Mouse (Mus musculus) neural tube, embryonic 13.5 days (tissue): ENCODE results near the gene Mpv17. TPM values are rescaled to one million over a fixed set of nuclear protein-coding genes. Genes with fewer than 3 reads are reported as not detected.

Source experiments
- ATAC-seq: fragments of 200-750 bp; cut with Nextera tagmentation; 2 replicates; pipeline ENCODE4 v1.8.0; 2017; ENCODE audit warnings: low read depth, mild to moderate bottlenecking, moderate TSS enrichment, moderate library complexity
- H3K27ac ChIP-seq: fragments of 300-500 bp; sonication (generic); replicated peaks from 2 replicates; pipeline ENCODE4 v1.5.1; 2015; ENCODE audit warnings: moderate library complexity, mild to moderate bottlenecking, inconsistent platforms
- H3K27me3 ChIP-seq: fragments of 300-500 bp; sonication (generic); 2 replicates; pipeline ENCODE4 v1.6.1; 2015; ENCODE audit warnings: mild to moderate bottlenecking, inconsistent platforms
- H3K36me3 ChIP-seq: fragments of 300-500 bp; sonication (generic); 2 replicates; pipeline ENCODE4 v1.6.1; 2015; ENCODE audit warnings: mild to moderate bottlenecking, inconsistent platforms
- H3K4me1 ChIP-seq: fragments of 300-500 bp; sonication (generic); replicated peaks from 2 replicates; pipeline ENCODE4 v1.6.1; 2015; ENCODE audit warnings: inconsistent platforms
- H3K4me2 ChIP-seq: fragments of 300-500 bp; sonication (generic); 2 replicates; pipeline ENCODE4 v1.6.1; 2015; ENCODE audit warnings: inconsistent platforms, mild to moderate bottlenecking, moderate library complexity
- H3K4me3 ChIP-seq: fragments of 300-500 bp; sonication (generic); 2 replicates; pipeline ENCODE4 v1.5.1; 2015; ENCODE audit warnings: mild to moderate bottlenecking, inconsistent platforms
- H3K9ac ChIP-seq: fragments of 300-500 bp; sonication (generic); 2 replicates; pipeline ENCODE4 v1.6.1; 2015; ENCODE audit warnings: moderate library complexity, mild to moderate bottlenecking, inconsistent platforms
- H3K9me3 ChIP-seq: fragments of 300-500 bp; sonication (generic); 2 replicates; pipeline ENCODE4 v1.6.1; 2016; ENCODE audit warnings: inconsistent platforms
- WGBS: fragments of 180-500 bp; shearing (Covaris S2); methylation state at CpG from one replicate; pipeline ENCODE4 v1.1.7; 2015; 5-methylcytosine and 5-hydroxymethylcytosine counted together
- polyA plus RNA-seq: library from polyadenylated mRNA; unstranded; fragments of >200 nt; fragmentation: Nextera tagmentation; extraction: Ambion mirVana; gene quantifications from 2 replicates; pipeline ENCODE4 v1.2.1, GENCODE M21; 2015

Mpv17 gene
- polyA plus RNA-seq, 1 experiment from 2014 or later: 55.5 TPM

DNA sequence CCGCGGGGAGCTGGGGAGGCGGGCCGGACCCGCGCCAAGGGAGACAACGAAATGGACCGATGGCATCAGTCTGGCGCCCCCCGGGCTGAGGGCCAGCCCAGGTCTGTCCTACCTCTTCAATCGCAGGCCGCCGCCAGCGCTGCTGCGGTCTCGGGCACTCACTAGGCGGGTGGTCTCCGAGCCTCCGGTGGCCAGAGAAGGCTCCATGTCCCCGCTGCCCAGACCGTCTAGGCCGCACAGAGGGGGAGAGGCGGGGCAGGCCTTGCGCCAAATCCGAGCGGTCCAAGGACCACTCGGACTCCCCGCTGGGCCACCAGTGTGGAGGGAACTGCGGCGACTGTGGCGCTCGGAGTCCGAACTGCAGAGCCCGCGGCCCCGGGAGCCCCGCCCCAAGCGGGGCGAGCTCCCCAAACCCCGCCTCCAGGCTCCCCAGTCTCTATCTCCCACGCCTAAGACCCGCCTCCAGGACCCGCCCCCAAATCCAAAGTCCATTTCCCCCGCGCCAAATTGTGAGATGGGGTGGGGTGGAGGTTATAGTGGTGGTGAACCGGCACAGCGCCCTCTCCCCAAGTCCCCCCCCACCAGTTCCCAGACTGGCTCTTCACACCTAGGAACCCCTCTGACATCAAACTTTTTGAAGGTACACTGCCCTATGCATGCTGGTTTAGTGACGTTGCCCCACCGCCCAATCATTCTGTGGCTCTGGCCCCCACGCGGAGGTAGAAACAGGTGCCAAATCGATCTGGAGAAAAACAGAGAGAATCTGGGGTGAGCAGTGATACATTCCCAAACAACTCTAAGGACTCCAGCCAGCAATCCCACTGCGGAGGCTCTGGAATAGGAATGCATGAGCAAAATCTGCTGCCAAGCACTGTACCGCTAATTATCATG is 60.7 kb downstream of the Mpv17 start:
- peak overlapping the region; percentile 52 for H3K27ac ChIP-seq
- WGBS: under 1% methylated on average over 51 of the region's 54 CpGs

DNA sequence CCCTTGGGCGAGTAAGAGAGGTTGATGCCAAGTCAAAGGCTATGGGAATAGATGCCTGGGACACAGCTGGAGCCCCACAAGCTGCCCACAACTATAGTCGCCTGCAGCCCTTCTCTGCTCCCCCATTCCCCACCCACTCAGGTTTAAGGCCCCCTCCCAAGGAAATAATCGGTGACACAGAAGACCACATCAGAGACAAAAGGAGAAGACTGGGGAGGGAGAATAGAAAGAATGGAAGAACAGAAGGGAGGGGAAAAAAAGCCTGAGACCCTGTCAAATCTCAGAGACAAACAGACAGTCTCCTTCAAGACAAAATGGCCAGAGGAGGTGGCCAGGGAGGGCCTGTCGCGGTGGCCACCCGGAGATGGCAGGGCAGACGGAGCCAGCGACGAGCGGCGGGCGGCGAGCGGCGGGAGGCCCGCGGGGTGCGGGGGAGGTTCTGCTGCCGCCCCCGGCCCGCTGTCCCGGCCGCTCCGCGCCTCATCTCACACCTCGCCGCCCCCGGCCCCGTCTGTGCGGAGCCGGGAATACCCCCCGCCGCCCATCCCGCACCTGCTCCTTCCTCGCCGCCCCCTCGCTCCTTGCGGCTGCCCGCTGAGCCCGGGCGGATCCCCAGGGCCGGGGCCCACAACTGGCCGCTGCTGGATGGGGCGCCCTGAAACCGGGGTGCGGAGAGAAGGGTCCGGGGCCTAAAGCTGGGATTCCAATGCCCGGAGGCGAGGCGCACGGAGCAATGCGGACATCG is 61.6 kb downstream of the Mpv17 start:
- Histone ChIP-seq H3K36me3 (no peaks in the 10 kb centered on the region), H3K9me3 (no peaks in the 10 kb centered on the region), H3K9ac (peak overlapping the region; percentile 85), H3K27ac (peak overlapping the region; percentile 52; the same call in 1 of the 2 replicates), H3K4me3 (peak overlapping the region; percentile 61), H3K4me1 (peaks cover 59% of the 10 kb centered on the region), H3K27me3 (peaks cover 97% of the 10 kb centered on the region), H3K4me2 (peak overlapping the region; percentile 58)
- under 1% methylated on average over 44 of the region's 53 CpGs for WGBS
- peak; percentile 8; the same call in 1 of the 2 replicates for ATAC-seq

More for the DNA sequence above, 60.7 kb downstream of the Mpv17 start:
- no peaks in the 10 kb centered on the region for H3K36me3 ChIP-seq
- H3K9me3 ChIP-seq: no peaks in the 10 kb centered on the region
- peak; percentile 61 for ATAC-seq
- peak overlapping the region; percentile 58 for H3K4me2 ChIP-seq
- peaks cover 59% of the 10 kb centered on the region for H3K4me1 ChIP-seq
- H3K27me3 ChIP-seq: peaks cover 100% of the 10 kb centered on the region
- H3K4me3 ChIP-seq: peak overlapping the region; percentile 61
- peak overlapping the region; percentile 85 for H3K9ac ChIP-seq

Other genes with a start within 250 kb of the Mpv17 start
- gene Ost4, start 246.5 kb downstream of the Mpv17 start, polyA plus RNA-seq: 258 and 278 TPM in 2 replicates
- gene Emilin1, start 240.8 kb downstream of the Mpv17 start, polyA plus RNA-seq: 30.7 and 43.9 TPM in 2 replicates
- 11.4 and 11.9 TPM in 2 replicates for gene Khk, start 232.8 kb downstream of the Mpv17 start, polyA plus RNA-seq
- 33.7 and 38.1 TPM in 2 replicates for gene Cgref1, start 208.7 kb downstream of the Mpv17 start, polyA plus RNA-seq
- gene Preb, start 193.9 kb downstream of the Mpv17 start, polyA plus RNA-seq: 117 and 120 TPM in 2 replicates
- not detected in 2 replicates for gene Tcf23, start 185.6 kb downstream of the Mpv17 start, polyA plus RNA-seq
- gene Atraid, start 105.9 kb downstream of the Mpv17 start, polyA plus RNA-seq: 154 and 183 TPM in 2 replicates
- gene Slc5a6, start 105.3 kb downstream of the Mpv17 start, polyA plus RNA-seq: 12.9 and 13.7 TPM in 2 replicates
- gene Cad, start 99.5 kb downstream of the Mpv17 start, polyA plus RNA-seq: 13.4 and 14.7 TPM in 2 replicates
- gene Dnajc5g, start 48.0 kb downstream of the Mpv17 start, polyA plus RNA-seq: not detected in 2 replicates
- gene Slc30a3, start 46.0 kb downstream of the Mpv17 start, polyA plus RNA-seq: 26.2 and 28.9 TPM in 2 replicates
- gene Trim54, start 37.5 kb downstream of the Mpv17 start, polyA plus RNA-seq: 0.40 and 0.62 TPM in 2 replicates
- gene Ucn, start 15.4 kb downstream of the Mpv17 start, polyA plus RNA-seq: not detected in 2 replicates
- gene Gm29609, start 25.7 kb upstream of the Mpv17 start, polyA plus RNA-seq: 0.71 and 1.3 TPM in 2 replicates
- 65.7 and 69.4 TPM in 2 replicates for gene Gtf3c2, start 25.9 kb upstream of the Mpv17 start, polyA plus RNA-seq
- 114 and 119 TPM in 2 replicates for gene Snx17, start 39.0 kb upstream of the Mpv17 start, polyA plus RNA-seq
- gene Eif2b4, start 39.2 kb upstream of the Mpv17 start, polyA plus RNA-seq: 67.5 and 76.4 TPM in 2 replicates
- 15.2 and 19.3 TPM in 2 replicates for gene Zfp513, start 48.1 kb upstream of the Mpv17 start, polyA plus RNA-seq
- 161 and 170 TPM in 2 replicates for gene Ppm1g, start 66.4 kb upstream of the Mpv17 start, polyA plus RNA-seq
- 164 and 171 TPM in 2 replicates for gene Nrbp1, start 86.6 kb upstream of the Mpv17 start, polyA plus RNA-seq
- gene Gm9970, start 87.0 kb upstream of the Mpv17 start, polyA plus RNA-seq: not detected in 2 replicates
- 4.5 and 4.7 TPM in 2 replicates for gene Krtcap3, start 97.4 kb upstream of the Mpv17 start, polyA plus RNA-seq
- gene Ift172, start 136.9 kb upstream of the Mpv17 start, polyA plus RNA-seq: 33.3 and 36.7 TPM in 2 replicates
- 79.1 and 82.0 TPM in 2 replicates for gene Fndc4, start 141.8 kb upstream of the Mpv17 start, polyA plus RNA-seq
- gene Gckr, start 143.2 kb upstream of the Mpv17 start, polyA plus RNA-seq: 0.27 TPM in 1 of 2 replicates, not detected in the other